Mouse (Mus musculus): ENCODE data around the gene Fam227a. TPM values are rescaled to one million over a fixed set of nuclear protein-coding genes. Genes with fewer than 3 reads are reported as not detected.

Gene Fam227a
- total and polyA plus RNA-seq, 3 experiments: 0.75 to 1.2 (median 0.84) TPM

DNA sequence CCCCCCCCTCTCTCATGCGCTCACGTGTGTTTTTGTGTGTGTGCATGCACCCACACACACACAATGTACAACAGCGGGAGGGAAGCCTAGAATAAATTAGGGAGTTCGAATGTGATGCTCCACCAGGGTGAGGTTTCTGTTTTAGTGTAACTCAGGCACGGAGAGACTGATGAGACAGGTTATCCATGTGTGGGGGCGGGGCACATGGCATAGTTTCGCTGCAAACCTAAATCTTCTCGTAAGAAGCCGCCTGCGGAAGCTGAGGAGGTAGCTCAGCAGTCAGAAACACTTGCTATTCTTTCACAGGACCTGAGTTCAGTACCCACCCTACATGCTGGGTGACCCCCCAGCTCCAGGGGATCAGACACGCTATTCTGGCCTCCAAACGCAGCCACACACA is 10.6 kb downstream of the Fam227a start:
- intact Hi-C loops (cut with DNase I): no loop called here
- no peaks in the 10 kb centered on the region for H3K36me3 ChIP-seq (ENCODE audit: control insufficient read depth, insufficient read depth, low read length)
- H3K4me1 ChIP-seq (ENCODE audit: control insufficient read depth, insufficient read depth, low read length): no peaks in the 10 kb centered on the region
- H3K79me2 ChIP-seq (replicated peaks; ENCODE audit: control insufficient read depth, insufficient read depth, low read length): no peaks in the 10 kb centered on the region
- no peaks in the 10 kb centered on the region for H3K27me3 ChIP-seq (ENCODE audit: control insufficient read depth, insufficient read depth, low read length)
- H3K27ac ChIP-seq: no peak overlapping the region
- 90% methylated on average over 12 of the region's 12 CpGs for WGBS
- no peak for TF ChIP-seq EP300 (IDR thresholded peaks at IDR 0.05; ENCODE audit: insufficient read depth, low read depth, low read length)
- TF ChIP-seq CTCF (IDR thresholded peaks at IDR 0.05): no peak
- TF ChIP-seq POLR2A (IDR thresholded peaks at IDR 0.05; ENCODE audit: insufficient read depth, low read depth, low read length): no peak
- no peak overlapping the region for H3K9ac ChIP-seq (ENCODE audit: low read depth, low read length)
- no peak for DNase-seq
- H3K4me3 ChIP-seq: no peak overlapping the region

- H3K27me3 ChIP-seq (ENCODE audit: control insufficient read depth, insufficient read depth, low read length): no peaks in the 10 kb centered on the region
- no peak overlapping the region for H3K27ac ChIP-seq
- TF ChIP-seq EP300 (IDR thresholded peaks at IDR 0.05; ENCODE audit: insufficient read depth, low read depth, low read length) (no peak), POLR2A (IDR thresholded peaks at IDR 0.05; ENCODE audit: insufficient read depth, low read depth, low read length) (no peak)
- H3K36me3 ChIP-seq (ENCODE audit: control insufficient read depth, insufficient read depth, low read length): no peaks in the 10 kb centered on the region
- intact Hi-C loops (cut with DNase I): no loop called here
- H3K4me1 ChIP-seq (ENCODE audit: control insufficient read depth, insufficient read depth, low read length): no peaks in the 10 kb centered on the region
- 88% methylated on average over 2 of the region's 2 CpGs for WGBS
- no peak overlapping the region for H3K4me3 ChIP-seq
- DNase-seq: no peak
- H3K9ac ChIP-seq (ENCODE audit: low read depth, low read length): no peak overlapping the region
- no peaks in the 10 kb centered on the region for H3K79me2 ChIP-seq (replicated peaks; ENCODE audit: control insufficient read depth, insufficient read depth, low read length)
These were observed 13.3 kb downstream of the Fam227a start for GRCm38 (mm10) chr15:79645483-79645882.

- Histone ChIP-seq H3K4me3 (no peak overlapping the region), H3K79me2 (replicated peaks; ENCODE audit: control insufficient read depth, insufficient read depth, low read length) (no peaks in the 10 kb centered on the region), H3K36me3 (ENCODE audit: control insufficient read depth, insufficient read depth, low read length) (no peaks in the 10 kb centered on the region), H3K9ac (ENCODE audit: low read depth, low read length) (no peak overlapping the region), H3K27me3 (ENCODE audit: control insufficient read depth, insufficient read depth, low read length) (no peaks in the 10 kb centered on the region), H3K4me1 (ENCODE audit: control insufficient read depth, insufficient read depth, low read length) (no peaks in the 10 kb centered on the region), H3K27ac (no peak overlapping the region)
- intact Hi-C loops (cut with DNase I): no loop called here
- 68% methylated on average over 12 of the region's 12 CpGs for WGBS
- no peak for DNase-seq
- TF ChIP-seq EP300 (IDR thresholded peaks at IDR 0.05; ENCODE audit: insufficient read depth, low read depth, low read length) (no peak), CTCF (IDR thresholded peaks at IDR 0.05) (no peak)
These were observed 17.5 kb downstream of the Fam227a start for GRCm38 (mm10) chr15:79641135-79641817.

GRCm38 (mm10) chr15:79630471-79630870 is 28.3 kb downstream of the Fam227a start:
- intact Hi-C loops (cut with DNase I): no loop called here
- no peak overlapping the region for H3K4me3 ChIP-seq
- no peaks in the 10 kb centered on the region for H3K79me2 ChIP-seq (replicated peaks; ENCODE audit: control insufficient read depth, insufficient read depth, low read length)
- no peak for DNase-seq
- TF ChIP-seq POLR2A (IDR thresholded peaks at IDR 0.05; ENCODE audit: insufficient read depth, low read depth, low read length): no peak
- TF ChIP-seq EP300 (IDR thresholded peaks at IDR 0.05; ENCODE audit: insufficient read depth, low read depth, low read length): no peak
- TF ChIP-seq CTCF (IDR thresholded peaks at IDR 0.05): no peak
- no peaks in the 10 kb centered on the region for H3K36me3 ChIP-seq (ENCODE audit: control insufficient read depth, insufficient read depth, low read length)
- no peaks in the 10 kb centered on the region for H3K27me3 ChIP-seq (ENCODE audit: control insufficient read depth, insufficient read depth, low read length)
- H3K9ac ChIP-seq (ENCODE audit: low read depth, low read length): no peak overlapping the region
- no peak overlapping the region for H3K27ac ChIP-seq
- H3K4me1 ChIP-seq (ENCODE audit: control insufficient read depth, insufficient read depth, low read length): no peaks in the 10 kb centered on the region
- 57% methylated on average over 2 of the region's 2 CpGs for WGBS

DNA sequence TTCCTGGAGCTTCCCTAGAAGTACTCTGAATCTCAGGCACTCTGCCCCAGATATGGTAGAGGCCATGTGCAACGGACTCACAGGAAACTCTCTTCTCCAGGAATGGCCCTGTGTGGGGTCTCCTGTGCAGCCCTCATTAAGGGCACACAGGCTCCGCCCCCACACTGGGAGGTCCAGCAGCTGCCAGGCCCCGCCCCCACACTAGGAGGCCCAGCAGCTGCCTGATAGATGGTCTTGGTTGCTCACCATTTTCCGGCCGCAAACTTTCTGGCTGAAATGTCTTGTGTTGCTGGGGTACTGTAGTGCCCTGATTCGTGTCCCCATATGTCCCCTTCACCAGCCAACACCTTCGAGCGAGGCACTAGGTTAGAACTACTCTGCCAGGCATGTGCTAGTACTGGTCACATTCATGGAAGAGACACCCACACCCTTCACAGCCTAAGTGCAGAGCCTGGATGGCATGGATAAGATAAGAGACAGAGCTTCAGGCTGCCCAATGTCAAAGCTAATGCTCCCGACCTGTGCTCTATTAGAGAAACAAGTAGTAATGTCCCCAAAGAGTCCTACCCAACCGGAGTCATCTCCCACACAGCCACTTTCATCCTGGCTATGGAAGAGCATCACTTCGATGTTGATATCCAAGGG is 38.9 kb downstream of the Fam227a start:
- TF ChIP-seq CTCF (IDR thresholded peaks at IDR 0.05): no peak
- no peak for TF ChIP-seq POLR2A (IDR thresholded peaks at IDR 0.05; ENCODE audit: insufficient read depth, low read depth, low read length)
- TF ChIP-seq EP300 (IDR thresholded peaks at IDR 0.05; ENCODE audit: insufficient read depth, low read depth, low read length): no peak
- intact Hi-C loops (cut with DNase I): no loop called here
- 79% methylated on average over 11 of the region's 11 CpGs for WGBS

DNA sequence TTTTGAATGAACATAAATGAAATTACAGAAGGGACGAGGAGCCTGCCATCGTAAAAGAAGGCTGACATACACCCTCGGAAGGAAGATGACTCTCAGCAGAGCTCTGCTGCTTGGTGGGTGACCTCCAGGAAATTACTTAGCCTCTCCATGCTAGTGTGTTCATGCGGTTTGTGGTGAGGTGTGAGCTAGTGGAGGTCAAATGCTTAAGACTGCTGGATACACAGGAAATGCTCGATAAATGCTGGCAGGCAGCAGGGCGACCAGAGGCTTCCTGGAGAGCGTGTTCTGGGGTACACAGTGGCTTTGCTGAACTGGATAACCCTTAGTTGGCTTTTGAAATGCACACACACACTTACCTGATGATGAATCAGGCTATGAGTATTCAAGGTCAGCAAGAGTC is 40.3 kb downstream of the Fam227a start:
- Histone ChIP-seq H3K9ac (ENCODE audit: low read depth, low read length) (no peak overlapping the region), H3K4me3 (no peak overlapping the region), H3K4me1 (ENCODE audit: control insufficient read depth, insufficient read depth, low read length) (no peaks in the 10 kb centered on the region), H3K79me2 (replicated peaks; ENCODE audit: control insufficient read depth, insufficient read depth, low read length) (no peaks in the 10 kb centered on the region), H3K36me3 (ENCODE audit: control insufficient read depth, insufficient read depth, low read length) (no peaks in the 10 kb centered on the region), H3K27ac (no peak overlapping the region), H3K27me3 (ENCODE audit: control insufficient read depth, insufficient read depth, low read length) (no peaks in the 10 kb centered on the region)
- 66% methylated on average over 7 of the region's 7 CpGs for WGBS
- intact Hi-C loops (cut with DNase I): no loop called here
- no peak for DNase-seq
- TF ChIP-seq EP300 (IDR thresholded peaks at IDR 0.05; ENCODE audit: insufficient read depth, low read depth, low read length) (no peak), POLR2A (IDR thresholded peaks at IDR 0.05; ENCODE audit: insufficient read depth, low read depth, low read length) (no peak), CTCF (IDR thresholded peaks at IDR 0.05) (no peak)

More for the DNA sequence above, 38.9 kb downstream of the Fam227a start:
- Histone ChIP-seq H3K27ac (no peak overlapping the region), H3K79me2 (replicated peaks; ENCODE audit: control insufficient read depth, insufficient read depth, low read length) (no peaks in the 10 kb centered on the region), H3K4me3 (no peak overlapping the region), H3K36me3 (ENCODE audit: control insufficient read depth, insufficient read depth, low read length) (no peaks in the 10 kb centered on the region), H3K27me3 (ENCODE audit: control insufficient read depth, insufficient read depth, low read length) (no peaks in the 10 kb centered on the region), H3K9ac (ENCODE audit: low read depth, low read length) (no peak overlapping the region), H3K4me1 (ENCODE audit: control insufficient read depth, insufficient read depth, low read length) (no peaks in the 10 kb centered on the region)
- DNase-seq: no peak
